Mouse (Mus musculus) bone marrow, adult 2 months (tissue): ENCODE measurements around the gene Mfsd5.

ENCODE experiments used
- CTCF ChIP-seq: fragments of 200-500 bp; IDR thresholded peaks from 2 replicates; pipeline ENCODE4 v1.5.1; 2011; ENCODE audit warnings: low read length, control low read depth; ENCODE audit not compliant: control insufficient read depth, insufficient read depth
- POLR2A ChIP-seq: fragments of 200-500 bp; IDR thresholded peaks from 2 replicates; pipeline ENCODE4 v1.6.1; 2011; ENCODE audit warnings: low read depth, mild to moderate bottlenecking, control low read depth, low read length, borderline replicate concordance; ENCODE audit not compliant: control insufficient read depth

- TF ChIP-seq POLR2A, result no peak
- no peak for TF ChIP-seq CTCF
Measured at GRCm38 (mm10) chr15:102282463-102283292, 3.4 kb downstream of the Mfsd5 start.
